Mouse (Mus musculus): ENCODE measurements at regions not wholly inside any gene's neighbourhood (a gene's known extent, or its start where the extent isn't known, plus 50 kb on each side); places are given as distances from the start of the nearest gene placed in this dataset.
A peak's percentile ranks its signal among the peaks of the same experiment; 100 is the strongest.

DNA sequence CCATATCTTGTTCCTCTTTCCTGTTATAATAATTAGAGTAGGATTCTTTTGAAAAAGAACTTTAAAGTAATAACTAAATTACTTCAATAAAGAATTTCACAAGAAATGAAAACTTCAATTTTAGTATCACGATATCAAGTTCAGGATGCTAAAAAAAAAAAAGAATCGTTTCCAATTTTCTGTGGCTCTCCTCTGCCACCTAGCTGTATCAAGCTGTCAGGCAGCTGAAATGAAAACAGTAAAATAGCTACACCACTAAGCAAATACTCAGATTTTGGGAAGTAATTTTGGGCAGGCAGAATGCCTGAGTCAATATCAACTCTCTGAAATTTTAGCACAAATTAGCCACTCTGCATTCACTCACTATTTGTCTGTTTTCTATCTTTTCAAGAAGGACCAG lies 694.5 kb upstream of the Arrdc3 start:
- no peak for DNase-seq (ENCODE audit: low spot score in 2 of 2)

DNA sequence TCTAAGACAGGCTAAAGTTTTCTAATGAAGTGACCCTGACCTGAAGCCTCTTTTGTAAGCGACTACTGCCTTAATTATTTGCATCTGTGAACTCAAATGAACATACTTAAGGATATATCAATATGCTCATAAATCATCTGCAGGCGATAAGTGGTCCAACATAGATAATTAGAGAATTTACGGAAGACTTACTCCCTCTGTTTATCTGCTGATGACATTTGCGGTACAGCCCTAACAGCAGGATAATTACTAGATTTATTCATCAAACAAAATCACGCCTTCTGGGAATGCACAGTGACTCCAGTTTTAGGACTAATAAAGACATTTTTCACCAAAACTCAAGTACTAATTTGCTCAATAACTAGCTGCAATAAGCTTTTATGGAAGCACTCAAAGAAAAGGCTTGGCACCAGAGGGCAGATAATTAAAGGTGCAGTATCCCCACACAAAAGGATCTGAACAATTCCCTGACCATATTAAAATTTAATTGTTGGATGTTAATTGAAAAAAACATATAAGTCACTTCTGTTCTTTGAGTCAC lies 688.0 kb upstream of the Arrdc3 start:
- no peak for DNase-seq (ENCODE audit: low spot score in 2 of 2)

DNA sequence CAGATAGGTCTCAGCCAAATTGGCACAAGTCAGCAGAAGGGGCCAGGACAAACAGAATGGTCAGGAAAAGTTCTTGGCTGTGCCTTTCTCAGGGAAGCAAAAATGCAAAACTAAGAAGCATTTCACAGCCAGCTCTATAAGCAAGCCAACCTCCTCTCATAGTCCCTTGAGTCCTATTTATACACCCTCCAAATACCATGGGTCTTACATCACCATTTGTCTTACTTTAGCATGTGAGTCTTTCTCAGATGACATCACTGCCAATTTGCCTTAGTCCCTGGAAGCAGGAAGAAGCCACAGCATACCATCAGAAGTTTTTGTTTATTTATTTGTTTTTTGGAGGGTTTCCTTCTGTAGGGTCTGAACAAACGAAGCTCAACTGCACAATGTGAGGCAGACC lies 659.1 kb upstream of the Arrdc3 start:
- no peak for DNase-seq (ENCODE audit: low spot score in 2 of 2)

DNA sequence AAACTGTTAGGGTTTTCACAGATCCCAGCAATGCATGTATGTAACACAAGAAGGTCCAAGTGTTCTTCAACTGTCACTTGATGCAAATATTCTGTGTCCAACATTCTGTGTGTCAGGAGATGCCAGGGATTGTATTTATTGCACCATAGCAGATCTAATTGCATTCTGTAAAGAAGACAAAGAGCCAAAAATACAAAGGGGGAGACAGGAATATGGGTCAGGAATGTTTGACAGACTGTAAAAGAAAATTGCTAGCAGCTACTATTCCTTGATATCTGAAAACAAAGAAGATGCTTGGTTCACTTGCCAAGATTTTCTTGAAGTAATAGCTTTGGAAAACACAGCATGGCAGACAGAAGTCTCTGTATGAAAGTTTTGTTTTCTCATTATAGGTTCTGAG lies 651.8 kb upstream of the Arrdc3 start:
- DNase-seq (ENCODE audit: low spot score in 2 of 2) = no peak

DNA sequence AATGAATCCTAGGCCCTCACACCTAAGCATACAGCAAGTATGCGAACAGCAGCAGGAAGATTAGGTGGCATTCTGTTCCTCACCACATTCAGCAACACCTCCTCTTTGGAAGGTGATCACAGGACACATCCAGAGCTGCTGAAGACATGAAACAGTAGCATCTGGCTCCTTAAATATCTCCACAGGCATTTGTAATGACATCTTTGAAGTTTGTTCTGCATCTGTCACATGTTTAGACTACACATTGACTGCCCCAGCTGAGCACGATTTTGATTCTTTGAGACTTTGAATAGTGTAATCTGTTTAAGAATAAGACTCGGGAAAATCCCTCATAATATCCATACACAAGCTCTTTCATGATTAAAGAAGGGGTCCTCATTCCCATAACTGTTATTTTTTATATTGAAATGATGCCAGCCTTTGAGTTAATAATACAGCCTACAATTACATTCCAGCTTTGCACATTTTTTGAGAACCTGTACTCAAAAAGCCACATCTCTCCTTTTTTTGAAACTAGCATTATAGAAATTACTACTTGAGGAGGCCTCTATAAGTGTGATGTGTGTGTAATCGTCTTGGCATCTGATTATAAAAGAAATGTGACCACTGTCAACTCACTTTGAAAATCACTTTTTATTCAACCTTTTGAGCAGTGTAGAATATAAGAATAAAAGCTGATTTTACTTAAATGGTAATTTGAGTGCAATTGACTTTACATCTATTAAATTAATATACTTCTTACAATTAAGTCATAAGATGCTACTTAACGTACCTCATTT lies 647.7 kb upstream of the Arrdc3 start:
- DNase-seq (ENCODE audit: low spot score in 2 of 2) = no peak

DNA sequence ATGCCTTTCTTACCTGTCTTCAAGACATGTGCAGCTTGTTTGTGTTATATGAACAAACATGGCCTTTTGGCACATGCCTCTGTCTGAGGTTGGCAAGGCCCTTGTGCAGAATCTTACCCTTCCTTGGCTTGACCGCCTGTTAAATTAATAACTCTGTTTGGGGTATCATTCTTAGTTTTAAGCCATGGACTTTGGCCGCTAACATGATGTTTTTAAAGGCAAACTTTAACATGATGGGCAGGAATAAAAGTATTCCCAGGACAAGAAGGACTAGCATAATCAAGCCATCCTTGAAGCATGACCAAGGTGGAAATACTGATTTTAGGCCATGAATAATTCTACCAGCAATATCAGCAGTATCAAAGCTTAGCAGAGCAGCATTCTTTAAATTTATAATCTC lies 620.4 kb upstream of the Arrdc3 start:
- DNase-seq (ENCODE audit: low spot score in 2 of 2) = no peak

DNA sequence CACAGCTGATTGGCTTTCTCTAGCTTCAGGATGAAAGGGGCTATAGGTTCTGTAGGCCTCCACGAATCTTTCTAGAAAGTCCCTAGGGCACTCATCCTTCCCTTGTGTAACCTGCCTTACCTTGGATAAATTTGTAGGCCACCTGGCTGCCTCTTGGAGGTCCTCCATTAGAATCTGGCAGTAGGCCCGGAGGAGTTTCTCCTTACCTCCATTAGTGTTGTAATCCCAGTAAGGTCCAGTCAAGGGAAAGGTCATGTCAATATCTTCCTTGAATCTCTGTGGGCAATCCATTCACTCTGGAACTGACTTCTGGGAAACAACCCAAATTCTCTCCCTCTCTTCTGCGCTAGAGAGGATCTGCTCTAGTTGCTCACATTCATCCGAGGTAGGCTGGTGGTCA lies 616.1 kb upstream of the Arrdc3 start:
- no peak for DNase-seq (ENCODE audit: low spot score in 2 of 2)

DNA sequence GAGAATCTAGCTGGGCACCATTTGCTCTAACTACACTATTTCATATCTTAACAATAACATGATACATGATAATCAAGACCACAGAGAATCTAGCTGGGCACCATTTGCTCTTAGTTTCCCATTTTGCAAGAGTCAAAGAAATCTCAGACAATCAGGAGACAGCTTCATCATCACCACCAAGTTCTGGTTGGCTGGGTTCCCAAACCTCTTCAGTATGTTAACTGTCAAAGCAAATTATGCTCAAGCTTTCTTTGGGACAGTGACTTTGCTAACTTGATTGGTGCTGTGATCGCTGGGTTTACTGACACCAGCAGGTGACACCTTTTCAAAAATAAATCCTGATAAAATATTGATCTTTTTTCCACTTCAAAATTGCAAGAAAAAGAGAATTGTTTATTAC lies 609.2 kb upstream of the Arrdc3 start:
- no peak for DNase-seq (ENCODE audit: low spot score in 2 of 2)

DNA sequence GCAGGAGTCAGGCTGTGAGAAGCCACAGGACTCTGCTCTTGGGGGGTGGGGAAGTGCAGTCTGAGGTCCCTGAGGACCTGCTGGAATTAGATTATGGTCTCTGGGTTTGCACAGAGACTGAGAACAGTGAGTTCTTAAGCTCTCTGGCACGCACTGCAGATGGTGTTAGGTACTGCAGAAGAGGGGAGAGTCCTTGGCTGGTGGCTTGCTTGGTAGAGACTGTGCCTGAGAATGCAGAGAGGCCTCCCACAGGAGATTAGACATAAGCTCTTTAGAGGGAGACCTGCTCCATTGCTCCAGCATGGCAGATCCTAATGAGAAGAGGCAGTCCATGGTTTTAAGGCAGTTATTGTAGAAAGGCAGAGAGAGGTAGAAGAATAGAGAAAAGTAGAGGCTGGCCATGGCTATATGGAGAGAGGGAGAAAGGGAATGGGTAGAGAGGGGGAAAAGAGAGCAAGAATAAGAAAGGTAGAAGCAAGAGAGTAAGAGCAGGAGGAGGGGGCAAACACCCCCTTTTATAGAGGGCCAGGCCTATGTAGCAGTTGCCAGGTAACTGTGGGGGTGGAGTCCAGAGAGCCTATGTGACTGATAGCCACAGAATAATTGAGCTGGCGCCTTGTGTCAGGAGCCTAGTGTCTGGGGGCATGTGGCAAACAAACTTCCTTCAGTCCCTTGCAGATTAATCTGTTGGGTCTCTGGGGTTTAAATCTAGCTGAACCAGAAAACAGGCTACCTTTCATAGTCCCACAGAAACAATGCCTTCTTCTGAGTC lies 591.3 kb upstream of the Arrdc3 start:
- DNase-seq (ENCODE audit: low spot score in 2 of 2) = no peak

DNA sequence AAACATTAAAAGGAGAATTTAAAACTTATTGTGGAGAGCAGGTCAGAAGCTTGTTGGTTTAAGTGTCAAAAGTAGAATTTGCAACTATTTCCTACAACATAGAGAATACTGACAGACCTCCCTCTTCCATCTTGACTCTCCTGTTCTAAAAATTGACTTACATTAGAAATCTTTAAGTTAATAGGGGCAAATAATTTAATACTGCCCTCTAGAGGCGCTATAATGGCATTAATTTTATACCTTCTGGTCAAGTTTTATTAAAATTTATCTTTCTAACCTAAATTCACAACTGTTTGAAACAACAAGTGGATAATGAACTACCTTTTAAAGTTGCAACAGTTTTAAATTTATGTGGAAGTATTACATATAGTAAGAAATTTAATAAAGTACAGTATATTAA lies 587.5 kb upstream of the Arrdc3 start:
- no peak for DNase-seq (ENCODE audit: low spot score in 2 of 2)

DNA sequence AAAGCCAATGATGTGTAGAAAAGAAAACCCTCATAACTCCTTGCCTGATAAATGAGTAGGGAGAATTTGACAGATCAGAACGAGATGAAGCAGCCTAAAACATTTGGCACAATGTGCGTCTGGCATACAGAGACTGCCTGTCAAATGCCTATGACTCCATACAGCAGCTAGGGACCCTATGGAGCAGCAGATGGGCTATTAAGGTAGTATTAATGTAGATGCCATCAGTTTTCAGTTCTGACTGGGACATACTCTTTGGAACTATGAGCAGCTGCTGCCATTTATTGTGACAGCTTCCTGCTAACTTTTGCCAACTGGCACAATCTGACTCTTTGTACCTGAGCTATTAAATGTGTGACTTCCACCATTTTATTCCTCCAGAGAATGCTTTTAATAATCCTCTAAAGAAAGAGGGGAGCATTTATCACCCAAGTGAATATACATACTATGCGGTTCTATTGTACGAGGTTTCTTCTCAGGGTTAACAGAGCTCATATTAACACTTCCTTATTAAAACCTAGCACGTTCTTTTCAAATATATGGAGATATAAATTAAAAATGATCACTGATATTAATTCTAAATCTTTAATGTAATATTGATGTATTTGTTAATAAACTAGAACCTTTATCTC lies 549.0 kb upstream of the Arrdc3 start:
- no peak for DNase-seq (ENCODE audit: low spot score in 2 of 2)

DNA sequence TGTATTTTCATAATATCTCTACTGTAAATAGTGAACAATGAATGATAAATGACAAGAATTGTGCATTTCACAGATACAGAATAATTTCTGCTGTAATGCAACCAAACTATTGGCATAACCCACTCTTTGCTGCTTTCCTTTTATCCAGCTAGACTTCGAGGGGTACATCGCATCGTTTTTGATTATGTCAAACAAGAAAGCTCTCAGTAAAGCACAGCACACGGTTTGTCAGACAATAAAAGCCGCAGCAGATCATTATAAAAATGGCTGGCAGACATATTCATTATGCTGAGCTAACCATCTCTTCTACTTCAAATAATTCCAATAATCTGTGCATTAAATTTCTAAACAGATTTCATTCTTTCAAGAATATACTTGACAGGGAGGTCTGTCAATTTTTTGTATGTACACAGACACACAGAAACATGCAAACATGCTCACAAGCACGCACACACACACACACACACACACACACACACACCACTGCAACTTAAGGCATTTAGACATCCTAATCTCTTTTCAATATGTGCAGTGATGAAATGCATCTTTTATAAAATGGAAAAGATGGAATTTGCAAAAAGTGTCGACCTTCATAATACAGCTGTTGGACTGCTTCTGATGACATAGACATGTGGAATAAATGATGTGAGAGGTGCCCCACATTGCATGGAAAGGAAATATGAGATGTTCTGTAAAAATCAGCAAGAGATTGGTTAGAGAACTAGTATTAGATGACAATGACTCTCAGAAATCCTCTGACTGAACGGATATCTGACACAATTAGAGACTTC lies 548.1 kb upstream of the Arrdc3 start:
- no peak for DNase-seq (ENCODE audit: low spot score in 2 of 2)

DNA sequence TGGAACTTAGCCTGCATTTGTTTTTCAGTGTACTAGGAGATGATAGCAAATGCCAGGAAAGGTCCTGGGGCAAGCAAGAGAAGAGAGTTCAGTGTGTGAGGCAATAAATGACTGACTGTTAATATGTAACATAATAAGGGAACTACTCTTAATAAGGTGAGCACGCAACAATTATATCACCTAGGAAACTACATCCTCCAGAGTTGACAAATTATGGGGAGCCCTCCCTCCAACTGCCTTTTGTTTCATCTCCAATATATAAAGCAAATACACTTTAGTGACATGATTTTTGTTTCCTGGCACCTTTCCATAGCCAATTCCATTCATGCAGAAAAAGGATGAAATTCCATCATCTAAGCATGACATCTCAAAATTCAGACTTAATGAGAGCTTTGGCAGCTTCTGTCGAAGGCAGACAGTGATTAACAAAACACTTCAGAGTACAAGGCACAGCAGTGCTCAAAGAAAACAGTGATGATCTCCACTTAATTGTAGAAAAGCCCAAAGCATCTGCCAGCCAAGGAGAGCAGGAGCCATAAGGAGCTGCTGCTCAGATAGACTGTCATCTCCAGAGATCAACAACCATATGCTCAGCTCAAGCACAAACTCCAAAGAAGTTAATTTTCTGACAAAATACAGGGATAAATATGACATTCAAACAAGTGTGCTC lies 536.1 kb upstream of the Arrdc3 start:
- DNase-seq (ENCODE audit: low spot score in 2 of 2) = no peak

DNA sequence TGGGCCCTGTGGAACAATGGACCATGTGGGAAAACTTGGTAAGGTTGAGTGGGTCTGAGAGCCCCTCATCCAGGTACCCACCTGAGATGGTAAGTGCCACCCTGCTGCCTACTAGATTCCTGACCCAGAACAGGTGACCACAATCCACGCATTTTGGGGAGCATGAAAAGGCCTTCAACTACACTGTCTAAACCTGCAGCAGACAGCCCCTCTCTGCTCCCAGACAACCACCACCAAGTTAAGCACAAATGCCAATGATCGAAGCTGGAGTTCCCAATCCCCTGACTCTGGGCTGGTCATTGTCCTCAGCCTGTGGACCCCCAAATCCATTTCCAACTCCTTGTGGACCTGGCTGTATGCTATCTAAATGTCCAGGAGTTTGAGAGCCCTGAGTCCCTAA lies 517.2 kb upstream of the Arrdc3 start:
- DNase-seq (ENCODE audit: low spot score in 2 of 2) = peak in 1 of 2 experiments; percentile 9

DNA sequence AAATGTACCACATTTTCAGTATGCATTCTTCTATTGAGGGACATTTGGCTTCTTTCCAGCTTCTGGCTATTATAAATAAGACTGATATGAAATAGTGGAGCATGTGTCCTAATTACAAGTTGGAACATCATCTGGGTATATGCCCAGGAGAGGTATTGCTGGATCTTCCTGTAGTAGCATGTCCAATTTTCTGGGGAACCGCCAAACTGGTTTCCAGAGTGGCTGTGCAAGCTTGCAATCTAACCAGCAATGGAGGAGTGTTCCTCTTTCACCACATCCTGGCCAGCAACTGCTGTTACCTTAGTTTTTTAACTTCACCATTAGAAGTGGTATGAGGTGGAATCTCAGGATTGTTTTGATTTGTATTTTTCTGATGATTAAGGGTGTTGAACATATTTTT lies 512.7 kb upstream of the Arrdc3 start:
- DNase-seq (ENCODE audit: low spot score in 2 of 2) = no peak

DNA sequence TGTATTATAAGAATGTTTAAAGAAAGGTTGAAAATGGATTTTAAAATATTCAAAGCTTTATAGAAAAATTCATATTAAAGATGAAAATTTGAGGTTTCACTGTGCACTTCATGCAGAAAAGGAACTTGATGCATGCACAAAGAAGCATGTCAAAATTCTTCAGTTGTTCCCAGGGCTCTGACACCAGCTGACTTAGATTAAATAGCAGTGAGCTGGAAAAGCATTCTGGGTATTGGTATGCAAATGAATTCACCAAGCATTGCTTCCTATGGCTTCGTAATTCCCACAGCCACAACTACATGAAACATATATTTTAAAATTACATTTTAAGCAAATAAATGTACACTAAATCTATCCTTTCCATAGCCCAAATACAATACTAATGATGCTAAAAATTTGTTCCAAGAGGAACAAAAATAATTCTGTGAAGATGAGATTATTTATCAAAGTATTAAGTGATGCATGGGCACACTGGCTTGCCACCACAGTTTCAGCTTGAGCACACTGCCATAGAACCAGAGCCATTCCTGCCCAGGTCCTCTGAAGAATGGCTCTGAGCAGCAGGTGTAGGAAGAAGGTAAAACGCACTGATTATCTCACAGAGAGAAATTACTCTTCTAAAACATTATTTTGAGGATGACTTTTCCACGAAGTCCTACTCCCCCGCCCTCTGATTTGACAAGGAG lies 501.8 kb upstream of the Arrdc3 start:
- DNase-seq (ENCODE audit: low spot score in 2 of 2) = no peak

DNA sequence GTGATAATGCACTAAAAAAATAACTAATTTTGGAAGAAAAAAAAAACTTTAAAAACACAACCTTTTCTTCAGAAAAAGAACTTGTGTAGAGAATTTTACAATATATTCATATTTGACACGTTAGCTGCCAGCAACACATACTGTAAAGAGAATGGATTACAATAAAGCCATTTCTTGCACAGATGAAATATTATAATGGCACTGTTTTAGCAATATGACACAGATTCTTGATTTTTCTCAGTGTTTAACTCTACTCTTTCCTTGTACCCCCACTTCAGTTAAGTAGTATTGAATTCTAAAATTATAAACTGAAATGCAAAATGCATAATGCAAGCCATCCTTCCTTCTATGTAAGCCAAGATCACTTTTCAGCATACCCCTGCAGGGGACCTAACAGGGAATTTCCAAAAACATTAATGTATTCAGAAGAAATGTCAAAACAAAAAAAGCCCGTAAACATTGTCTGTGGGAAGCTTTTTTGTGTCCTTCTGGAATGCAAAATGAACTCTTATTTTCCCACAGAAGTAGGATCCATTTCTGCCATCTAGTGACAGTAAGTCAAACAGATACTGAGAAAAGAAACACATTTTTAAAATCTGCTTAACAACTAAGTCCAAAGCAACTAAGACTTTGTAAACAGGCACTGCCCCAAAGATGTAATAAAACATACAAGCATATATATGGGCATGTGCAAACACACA lies 501.1 kb upstream of the Arrdc3 start:
- DNase-seq (ENCODE audit: low spot score in 2 of 2) = no peak

DNA sequence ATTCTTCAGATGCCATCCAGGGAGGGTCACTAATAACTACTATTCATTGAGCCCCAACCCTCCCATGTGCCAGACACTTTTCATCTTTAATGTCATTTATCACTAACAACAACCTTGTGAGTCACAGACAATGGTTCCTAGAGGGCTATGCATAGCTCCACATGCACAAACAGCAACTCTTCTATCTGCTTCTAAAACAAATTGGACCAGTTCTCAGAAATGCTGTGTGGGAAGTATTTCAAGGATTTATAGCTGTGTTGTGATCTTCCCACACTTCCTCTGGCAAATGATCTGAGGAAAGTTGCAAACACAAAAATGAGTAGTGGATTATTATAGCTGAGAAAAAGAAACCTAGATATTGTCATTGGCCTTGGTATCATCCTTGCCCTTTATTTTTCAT lies 474.3 kb upstream of the Arrdc3 start:
- no peak for DNase-seq (ENCODE audit: low spot score in 2 of 2)

DNA sequence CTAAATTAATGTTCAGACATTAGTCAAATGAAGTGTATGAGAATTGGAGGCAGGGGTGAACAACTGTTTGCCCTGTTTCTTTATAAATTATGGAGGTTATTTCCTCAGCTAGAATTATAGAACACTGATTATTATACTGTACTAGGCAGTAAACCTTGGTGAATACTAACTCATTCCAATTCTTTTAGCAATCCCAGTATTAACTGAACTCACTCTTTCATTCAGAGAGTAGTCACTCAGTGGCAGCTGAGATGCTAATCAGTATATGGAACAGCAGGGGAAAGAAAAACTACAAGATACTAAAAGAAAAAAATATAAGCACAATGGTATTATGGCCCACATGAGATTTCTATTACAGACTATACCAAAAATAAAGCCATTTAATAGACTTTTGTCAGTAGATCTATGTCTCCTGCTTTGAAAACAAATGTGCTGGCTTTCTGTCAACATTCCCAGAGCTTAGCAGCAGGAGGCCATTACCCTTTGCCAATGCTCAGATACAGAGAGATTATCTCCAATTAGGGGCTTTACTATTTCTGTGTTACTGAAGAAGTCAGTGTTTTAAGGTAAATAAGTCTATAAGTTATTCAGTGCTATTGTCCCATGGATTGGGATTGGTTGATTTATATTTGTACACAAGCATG lies 473.3 kb upstream of the Arrdc3 start:
- DNase-seq (ENCODE audit: low spot score in 2 of 2) = no peak
